Mouse (Mus musculus) gastrocnemius, postnatal 10 days (tissue): Measurements from ENCODE around the gene Trpv5. TPM values are rescaled to one million over a fixed set of nuclear protein-coding genes. Genes with fewer than 3 reads are reported as not detected.

Source experiments
- DNase-seq: peaks from one replicate; pipeline ENCODE4 v3.0.0; 2021; ENCODE audit warnings: mixed read lengths
- long read RNA-seq, 2 experiments: library from polyadenylated mRNA; stranded (forward); transcript quantifications; one replicate each; pipeline ENCODE4 v2.0.0; 2021
- total RNA-seq, 2 experiments: library from RNA; stranded (reverse); gene quantifications; 2 replicates each; pipeline ENCODE4 v1.2.3; 2021

Gene Trpv5
- total RNA-seq: not detected
- long read RNA-seq, experiment 1: 0 reads
- long read RNA-seq, experiment 2: 0 reads

DNA sequence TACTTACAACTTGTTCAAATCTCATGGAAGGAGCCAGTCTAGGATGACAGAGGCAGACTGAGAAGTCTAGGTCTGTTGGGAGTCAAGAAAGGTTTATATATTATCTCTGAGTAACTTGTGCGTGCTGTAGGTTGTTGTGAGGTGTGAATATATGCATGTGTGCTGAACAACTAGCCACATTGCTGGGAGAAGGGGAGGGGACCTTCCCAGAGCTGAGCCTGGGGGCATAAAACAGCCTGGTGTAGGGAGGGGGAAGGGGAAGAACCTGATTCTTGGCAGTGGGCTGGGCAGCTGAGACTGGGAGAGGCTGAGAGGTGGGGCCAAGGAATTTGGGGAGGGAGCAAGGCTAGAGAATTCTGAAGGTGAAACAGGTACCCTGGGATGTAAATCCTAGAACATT lies at the start of gene Trpv5:
Trpv5 (minus strand) TSS at position 101 of the 400 bp plus-strand sequence.
- no peak for DNase-seq

DNA sequence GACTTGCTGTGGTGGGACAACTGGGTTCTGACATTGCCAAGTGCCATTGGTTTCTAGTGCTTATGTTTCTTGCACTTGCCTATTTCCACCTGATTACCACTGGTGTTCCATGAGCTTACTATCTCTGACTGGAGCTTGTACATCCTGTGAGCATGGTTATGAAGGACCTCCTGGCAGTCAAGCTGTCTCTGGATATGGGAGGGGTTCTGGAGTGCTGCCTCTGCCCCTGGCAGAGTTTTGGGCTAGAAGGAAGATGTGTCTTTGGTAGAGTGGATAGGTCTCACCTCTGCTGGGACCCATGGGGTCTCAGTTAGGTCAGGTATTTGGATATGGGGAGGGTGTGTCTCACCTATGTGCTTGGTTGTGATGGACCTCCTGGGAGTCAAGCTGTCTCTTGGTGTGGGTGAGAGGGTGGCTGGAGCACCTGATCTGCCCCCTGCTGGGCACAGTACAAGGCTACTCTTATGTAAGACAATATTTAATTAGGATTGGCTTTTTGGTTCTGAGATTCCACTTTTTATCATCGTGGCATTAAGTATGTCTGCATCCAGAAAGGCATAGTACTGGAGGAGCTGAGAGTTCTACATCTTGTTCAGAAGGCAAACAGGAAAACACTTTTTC lies 47.5 kb upstream of the Trpv5 start:
- DNase-seq: no peak

DNA sequence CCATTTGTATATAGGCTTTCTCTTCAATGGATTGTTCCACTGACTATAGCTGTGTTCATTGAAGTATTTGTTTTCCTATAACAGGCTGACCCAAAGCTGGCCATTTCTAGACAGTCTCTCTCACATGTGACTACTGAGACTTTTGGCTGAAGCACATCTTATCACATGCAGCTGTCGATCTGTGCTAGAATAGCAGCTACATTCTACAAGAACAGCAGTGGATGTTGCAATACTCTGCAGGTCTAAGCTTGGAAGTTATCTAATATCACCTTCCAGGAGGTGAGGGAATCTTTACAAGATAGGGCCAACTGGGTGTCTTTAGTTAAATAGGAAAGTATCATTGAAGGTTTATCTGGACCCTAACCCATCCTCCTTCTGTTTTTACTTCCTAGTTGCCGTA lies 40.9 kb upstream of the Trpv5 start:
- no peak for DNase-seq

DNA sequence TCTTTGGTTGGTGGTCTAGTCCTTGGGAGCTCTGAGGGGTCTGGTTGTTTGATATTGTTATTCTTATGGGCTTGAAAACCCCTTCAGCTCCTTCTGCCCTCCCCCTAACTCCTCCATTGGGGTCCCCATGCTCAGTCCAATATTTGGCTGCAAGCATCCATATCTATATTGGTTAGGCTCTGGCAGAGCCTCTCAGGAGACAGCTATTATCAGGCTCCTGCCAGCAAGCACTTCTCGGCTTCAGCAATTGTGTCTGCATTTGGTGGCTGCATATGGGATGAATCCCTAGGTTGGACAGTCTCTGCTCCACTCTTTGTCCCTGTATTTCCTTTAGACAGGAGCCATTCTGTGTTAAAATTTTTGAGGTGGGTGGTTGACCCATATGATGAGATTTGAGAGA lies 29.7 kb upstream of the Trpv5 start:
- no peak for DNase-seq

DNA sequence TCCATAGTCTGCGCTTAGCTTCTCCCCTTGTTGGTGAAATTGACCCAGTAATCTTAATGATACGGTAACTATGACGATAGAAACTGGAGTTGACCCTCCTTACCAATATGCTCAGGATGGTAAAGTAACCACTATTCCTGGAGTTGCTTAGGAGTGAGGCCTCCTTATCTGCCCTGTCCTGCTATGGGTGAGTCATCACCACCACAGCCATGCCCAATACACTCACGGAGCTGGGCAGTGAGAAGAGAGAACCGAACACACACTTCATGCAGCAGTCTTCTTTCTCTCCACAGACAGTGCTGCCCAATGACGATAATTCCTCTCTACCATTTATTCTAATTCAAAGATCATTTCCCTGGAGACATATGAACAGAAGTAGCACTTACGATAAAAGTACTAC lies 25.7 kb upstream of the Trpv5 start:
- no peak for DNase-seq

DNA sequence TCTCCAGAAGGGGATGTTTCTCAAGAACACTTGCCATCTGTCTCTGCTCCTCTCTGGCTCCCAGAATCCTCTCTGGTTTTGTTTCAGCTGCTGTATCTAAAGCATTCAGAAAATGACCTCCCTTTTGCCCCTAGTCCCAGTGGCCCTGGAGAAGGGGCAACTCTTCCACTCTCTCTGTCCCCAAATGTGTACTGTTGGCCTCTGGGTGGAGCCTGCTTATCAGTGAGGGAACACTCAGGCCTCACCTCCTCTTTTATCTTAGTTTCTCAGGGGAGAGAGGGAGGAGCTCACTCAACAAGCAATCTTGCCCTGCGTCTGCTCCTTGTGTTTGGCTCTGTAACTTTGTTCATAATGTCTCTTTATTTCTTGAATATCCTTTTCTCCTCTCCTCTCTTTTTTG lies 23.6 kb upstream of the Trpv5 start, which contains the start of gene Kel:
Kel (minus strand) TSS at position 217 of the 400 bp plus-strand sequence.
- no peak for DNase-seq

DNA sequence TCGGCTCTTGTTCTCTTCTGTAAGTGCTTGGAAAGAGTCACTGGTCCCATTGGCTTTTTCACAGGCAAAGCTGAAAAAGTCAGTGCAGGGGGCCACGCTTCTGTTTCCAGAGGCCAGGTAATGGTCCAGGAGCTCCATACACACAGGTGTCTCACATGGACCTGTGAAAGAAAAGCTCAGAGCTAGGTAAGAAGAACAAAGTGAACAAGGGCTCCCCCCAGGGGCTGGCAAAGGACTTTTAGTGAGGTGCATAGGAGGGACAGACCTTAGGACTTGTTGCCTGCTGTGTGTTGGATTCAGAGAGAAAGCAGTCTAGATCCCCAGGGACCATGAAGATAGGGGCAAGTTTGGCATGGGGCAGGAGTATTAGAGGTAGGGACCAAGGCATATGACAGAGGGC lies 22.4 kb upstream of the Trpv5 start:
- DNase-seq: no peak

DNA sequence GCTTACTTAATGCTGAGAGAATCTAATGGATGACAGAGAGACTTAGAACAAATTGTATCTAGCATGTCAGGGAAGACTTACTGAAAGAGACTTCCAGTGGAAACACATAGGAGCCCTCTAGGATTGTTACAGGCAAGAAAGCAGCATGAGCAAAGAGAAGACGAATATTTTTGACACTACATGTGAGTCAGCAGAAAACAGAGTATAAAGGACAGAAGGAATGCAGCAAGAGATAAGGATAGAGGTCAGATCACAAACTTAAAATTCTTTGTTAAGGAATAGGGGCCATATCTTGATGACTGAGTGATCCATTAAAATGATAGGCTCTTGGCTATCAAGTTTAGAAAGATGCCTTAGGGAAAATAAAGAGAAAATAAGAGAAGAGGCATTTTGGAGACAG lies 20.7 kb upstream of the Trpv5 start:
- no peak for DNase-seq

DNA sequence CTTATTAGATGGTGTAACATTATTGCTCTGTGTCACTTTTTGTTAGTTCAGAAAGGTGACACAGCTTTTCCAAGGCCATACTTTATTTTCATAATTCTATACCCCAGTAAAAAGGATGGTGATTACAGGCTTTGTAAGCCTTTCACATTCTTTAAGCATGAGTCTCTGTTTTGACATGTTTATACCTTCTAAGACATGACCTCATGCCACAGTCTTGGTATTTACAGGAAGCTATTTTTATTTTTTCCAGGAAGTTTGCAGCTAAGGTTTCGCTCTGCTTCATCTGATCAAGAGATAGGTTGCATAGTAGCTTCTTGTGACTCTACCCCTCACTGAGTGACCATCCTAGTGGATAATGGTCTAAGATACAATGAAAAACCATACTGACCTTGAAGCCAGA lies 13.8 kb upstream of the Trpv5 start:
- no peak for DNase-seq

DNA sequence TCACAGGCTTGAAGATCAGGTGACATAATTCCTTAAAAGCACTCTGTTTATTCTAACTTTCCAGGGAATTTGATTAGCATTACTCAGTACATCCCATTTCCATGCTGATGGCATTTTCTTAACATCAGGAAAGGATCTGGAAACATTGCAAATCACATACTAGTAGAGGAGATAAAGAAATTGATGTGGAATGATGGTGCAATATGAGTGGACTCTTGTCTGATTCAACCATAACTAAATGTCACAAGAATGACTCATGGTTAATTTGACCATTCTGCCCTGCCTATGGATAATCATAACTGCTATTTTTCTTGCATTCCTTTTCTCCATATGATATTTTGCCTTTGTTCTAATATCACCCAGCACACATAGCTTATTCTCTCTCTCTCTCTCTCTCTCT lies 11.6 kb upstream of the Trpv5 start:
- DNase-seq: no peak

DNA sequence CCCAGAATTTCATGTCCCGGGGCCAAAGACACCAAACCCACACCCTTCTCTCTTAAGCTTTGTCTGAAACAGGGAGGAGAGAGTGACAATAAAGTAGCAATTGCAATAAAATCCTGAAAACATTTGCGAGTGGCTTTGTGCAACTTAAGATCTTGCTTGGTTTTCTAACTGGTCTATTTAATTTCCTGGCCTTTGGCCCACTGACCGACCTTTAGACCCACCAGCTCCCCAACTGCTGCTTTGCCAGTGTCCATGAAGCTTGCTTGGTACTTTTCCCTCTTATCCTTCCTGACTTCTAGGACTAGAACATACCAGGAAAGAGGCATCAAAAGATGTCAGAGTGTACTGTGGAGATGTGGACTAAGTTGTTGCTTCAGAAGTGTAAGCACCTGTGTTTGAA lies 5.0 kb upstream of the Trpv5 start:
- DNase-seq: no peak

DNA sequence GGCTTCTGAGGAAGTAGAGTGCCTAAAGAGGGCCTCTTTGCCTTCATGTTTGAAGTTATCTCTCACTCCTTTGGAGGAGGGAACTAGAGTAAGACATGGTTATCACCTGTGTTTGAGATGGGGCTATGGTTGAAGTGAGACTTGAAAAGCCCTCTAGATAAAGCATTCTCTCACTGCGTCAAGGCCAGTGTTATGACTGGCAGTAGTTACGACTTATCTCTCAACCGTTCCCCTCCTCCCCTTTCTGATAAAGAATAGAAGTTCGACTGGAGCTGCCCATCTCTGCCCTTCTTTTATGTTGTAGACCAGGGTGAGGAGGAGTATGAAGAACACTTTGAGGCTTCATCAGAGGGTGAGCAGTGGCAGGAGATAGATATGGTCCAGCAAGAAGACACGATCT lies 4.3 kb upstream of the Trpv5 start:
- DNase-seq: no peak

DNA sequence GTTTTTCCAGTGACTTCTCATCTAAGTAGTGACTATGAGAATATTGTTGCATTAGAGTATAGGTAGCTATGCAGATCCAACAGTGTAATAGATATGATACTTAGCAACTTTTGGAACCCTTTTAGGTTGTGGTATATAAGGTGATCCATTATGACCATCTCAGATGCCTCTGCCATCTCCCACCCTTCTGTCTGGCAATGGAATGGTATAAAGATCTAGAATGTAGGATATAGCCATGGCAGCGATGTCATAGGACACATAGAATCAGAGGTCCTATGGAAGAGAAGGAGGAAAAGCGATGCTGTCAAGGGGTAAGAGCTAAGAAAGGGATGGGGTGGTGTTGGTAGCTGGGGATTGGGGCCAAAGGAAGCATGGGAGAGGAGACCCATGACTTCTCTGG lies 3.6 kb upstream of the Trpv5 start, which contains the start of gene Llcfc1:
Llcfc1 (plus strand) TSS at position 301 of the 400 bp plus-strand sequence.
- no peak for DNase-seq

DNA sequence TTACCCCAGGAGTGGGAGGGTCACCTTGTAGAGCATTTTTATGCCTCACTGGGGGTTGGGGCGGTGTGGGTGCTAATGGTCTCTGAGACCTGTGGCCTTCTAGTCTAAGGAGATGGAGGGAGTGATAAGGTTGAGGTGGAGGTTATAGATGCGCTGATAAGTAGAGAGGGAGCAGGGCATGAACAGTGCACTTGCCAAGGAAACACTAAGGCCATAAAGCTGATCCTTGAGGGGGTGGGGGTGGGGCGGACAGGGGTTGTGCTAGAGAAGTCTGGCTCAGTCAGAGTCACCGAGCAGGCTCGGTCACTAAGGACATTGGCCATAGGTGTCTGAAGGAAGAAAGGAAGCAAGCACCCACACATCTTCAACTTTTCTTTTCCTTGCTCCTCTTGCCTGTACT lies 1.1 kb upstream of the Trpv5 start:
- no peak for DNase-seq

DNA sequence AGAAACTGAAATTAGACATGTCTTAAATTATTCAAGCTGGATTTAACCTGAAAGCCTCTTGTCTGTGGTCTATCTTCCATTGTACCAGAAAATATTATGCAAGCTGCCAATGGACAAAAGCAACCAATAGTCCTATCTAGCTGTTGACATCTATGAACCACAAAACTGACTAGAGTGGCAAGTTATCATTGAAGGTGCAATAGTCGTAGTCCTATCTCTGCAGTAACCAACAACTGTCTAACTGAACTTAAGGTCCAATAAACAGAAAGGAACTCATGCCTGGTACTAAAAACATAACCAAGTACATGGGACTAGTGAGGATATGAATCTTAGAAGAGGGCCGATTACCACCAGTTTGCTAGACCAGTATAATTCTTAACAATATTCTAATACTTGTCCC lies 4.0 kb downstream of the Trpv5 start:
- no peak for DNase-seq

DNA sequence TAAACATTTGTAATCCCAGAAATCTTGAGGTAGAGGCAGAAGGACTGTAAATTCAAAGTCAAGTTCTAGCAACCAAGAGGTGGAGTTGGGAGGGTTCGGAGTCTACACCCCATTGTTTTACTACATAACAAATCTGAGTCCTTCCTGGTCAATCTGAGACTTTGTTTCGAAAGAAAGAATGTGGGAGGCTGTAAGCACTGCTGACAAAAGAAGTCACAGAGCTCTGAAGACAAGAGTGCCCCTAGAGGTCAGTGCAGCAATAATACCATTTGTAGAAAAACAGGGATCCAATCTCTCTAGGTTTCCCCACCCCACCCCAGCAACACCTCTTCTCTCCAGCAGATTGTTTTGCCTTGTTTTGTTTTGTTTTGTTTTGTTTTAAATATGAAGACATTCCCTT lies 18.2 kb downstream of the Trpv5 start:
- no peak for DNase-seq

DNA sequence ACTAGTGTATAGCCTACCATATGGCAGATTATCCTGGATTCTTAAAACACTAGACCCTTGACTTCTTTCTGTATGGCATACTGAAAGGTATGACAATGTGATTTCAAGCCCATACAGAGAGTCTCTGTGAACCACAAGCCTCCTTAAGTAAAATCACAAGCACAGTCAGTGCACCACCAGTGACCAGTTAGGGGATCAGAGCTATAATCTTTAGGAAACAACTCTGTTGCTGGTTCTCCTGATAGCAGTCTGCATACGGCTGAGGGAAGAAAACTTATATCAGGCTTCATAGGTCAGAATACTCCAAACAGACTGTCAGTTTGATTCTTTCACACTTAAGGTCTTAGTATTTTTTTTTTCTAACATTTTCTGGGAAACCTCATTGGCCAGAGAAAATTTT lies 22.1 kb downstream of the Trpv5 start:
- DNase-seq: no peak

DNA sequence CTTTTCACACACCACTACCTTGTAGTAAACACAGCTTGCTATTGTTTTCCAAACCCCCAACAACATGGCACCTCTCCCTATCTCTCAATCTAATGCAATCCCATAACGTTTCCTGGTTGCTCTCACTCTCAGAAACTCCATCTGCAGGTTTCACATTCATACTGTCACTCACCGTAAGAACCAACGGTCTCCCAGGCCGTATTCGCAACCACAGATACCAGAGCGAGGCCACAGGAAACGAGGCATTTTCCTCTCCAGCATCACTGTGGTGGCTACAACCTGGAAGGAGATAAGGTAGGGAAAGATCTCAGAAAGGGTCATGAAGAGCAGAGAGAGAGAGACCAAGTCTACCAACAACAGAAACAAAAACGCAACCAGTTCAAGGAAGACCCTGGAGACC lies 25.9 kb downstream of the Trpv5 start:
- DNase-seq: no peak

DNA sequence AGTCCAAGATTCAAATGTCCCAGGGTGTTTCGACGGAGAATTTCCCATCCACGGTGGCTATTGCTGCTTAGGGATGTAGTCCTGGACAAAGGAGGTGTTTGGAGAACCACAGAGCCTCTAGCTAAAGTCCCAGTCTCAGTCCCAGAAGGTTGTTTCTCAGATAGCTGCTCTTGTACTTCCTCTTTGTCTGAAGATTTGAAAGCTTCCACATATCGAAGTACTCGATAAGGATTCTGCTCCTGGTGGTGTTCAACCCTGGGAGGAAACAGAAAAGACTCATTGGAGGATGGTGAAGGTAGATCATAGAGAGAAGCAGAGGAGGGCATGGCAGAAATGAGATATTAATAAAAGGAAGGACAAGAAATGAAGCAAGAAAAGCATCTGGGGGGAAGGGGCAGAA lies 27.4 kb downstream of the Trpv5 start:
- DNase-seq: no peak

DNA sequence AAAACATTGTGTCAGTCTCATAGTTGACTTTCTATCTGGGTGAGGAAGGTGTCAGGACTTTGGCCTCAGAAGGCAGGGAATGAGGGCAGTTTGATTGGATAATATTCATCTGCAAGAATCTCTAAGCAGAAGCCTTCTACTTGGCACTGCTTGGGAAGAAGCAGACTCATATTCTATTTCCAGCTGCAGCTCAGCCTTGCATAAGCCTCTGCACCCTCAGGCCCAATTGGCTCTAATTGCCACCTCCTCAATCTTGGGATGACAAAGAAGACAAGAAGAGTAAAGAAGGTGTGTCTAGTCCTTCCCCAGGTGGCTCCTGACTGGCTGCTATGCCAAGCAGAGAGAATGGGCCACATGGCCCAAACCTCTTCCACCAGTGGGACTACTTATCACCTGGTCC lies 33.9 kb downstream of the Trpv5 start:
- DNase-seq: no peak

DNA sequence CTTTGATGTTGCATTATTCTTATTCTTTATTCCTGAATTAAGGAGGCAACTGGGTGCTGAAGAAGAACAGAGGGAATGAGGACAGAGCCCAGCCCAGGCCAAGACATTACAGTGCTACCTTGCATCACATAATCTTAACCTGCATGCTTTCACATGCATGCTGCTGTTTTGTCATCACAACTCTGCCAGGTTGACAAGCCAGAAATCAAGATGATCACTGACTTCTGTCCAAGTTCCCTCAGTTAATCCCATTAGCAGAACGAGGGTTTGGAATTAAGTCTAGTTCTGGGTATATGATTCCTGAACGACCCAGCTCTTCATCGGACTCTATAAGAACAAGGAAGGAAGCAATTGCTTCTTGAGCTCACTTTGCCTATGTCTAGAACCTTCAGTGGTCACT lies 34.3 kb downstream of the Trpv5 start:
- DNase-seq: no peak

DNA sequence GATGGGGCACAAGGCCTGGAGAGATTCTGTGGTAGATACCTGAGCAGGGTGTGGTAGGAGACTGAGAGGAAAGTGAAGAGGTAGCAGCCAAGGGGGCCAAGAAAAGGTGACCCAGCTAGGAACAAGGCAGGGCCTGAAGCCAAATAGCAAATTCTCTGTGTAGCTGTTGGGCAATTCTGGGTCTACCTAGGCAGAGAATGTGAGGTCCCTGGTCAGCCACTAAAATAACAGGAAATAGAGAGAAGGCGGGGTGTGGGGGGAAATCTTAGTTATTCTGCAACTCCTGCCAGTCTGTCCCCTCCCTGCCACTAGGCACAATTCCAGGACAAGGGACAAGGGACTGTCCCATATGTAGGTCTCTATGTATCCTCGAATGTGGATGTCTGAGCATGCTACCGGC lies 37.3 kb downstream of the Trpv5 start:
- DNase-seq: no peak

DNA sequence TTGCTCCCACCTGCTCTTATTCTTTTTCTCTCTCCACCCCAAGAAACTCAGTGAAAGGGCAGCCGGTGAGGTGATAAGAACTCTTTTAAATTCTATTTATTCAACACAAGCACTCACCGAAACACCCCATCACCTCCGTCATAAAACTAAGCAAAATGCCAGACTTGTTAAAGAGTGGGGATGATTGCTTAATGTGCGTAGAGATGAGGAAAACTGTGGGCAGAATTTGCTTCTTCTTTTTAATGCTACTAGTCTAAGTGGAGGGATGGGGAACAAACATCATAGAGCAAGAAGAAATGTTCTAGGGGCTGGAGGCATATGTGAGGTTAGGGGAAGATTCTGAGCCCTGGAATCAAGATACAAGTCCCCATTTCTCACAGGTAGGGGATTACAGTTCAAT lies 37.8 kb downstream of the Trpv5 start:
- DNase-seq: no peak

DNA sequence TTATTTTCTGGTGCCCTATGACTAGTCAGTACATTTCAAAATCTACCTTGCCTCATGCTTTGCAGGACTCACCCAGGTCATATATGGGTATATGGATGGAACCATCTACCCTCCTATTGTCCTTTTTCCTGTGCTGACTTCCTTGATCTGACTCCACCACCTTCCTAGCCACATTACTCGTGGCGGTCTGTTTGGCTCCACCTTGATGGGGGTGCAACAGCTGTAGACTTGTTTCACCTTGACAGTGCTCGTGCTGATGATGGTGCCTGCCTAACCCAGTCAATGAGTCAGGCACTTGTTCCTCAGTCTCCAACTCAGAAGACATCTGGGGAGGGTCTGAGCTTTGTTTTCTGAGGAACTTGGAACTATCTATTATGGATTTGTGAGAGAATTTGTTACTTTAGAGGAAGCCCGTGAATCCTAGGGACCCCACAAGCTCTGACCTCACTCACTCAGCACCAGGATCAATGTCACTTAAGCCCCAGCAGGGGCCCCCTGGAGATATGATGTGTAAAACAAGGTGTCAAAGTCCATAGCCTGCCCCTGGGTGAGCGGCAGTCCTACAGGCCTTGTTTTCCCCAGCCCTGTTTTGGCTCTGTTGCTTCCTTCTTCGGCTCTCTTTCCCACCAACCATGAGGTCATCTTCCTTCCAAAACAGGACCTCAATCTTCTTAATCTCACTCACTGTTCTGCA lies 39.2 kb downstream of the Trpv5 start:
- no peak for DNase-seq
